Mouse (Mus musculus) myocyte (in vitro differentiated cells): Measurements from ENCODE around the gene Hcrtr2. TPM values are rescaled to one million over a fixed set of nuclear protein-coding genes. Genes with fewer than 3 reads are reported as not detected.

Experiments used
- H3K27me3 ChIP-seq: one replicate; pipeline ENCODE4 v1.6.1; 2011; ENCODE audit not compliant: control insufficient read depth, insufficient read depth, insufficient read length
- H3K36me3 ChIP-seq: one replicate; pipeline ENCODE4 v1.6.1; 2011; ENCODE audit not compliant: control insufficient read depth, insufficient read depth
- H3K4me2 ChIP-seq: one replicate; pipeline ENCODE4 v1.6.1; 2011; ENCODE audit warnings: low read depth, control low read depth
- H3K4me3 ChIP-seq: one replicate; pipeline ENCODE4 v1.5.1; 2011; ENCODE audit warnings: mild to moderate bottlenecking, control low read depth, moderate library complexity
- H3K79me2 ChIP-seq: one replicate; pipeline ENCODE4 v1.6.1; 2011; ENCODE audit not compliant: control insufficient read depth, insufficient read depth
- H3ac ChIP-seq: one replicate; pipeline ENCODE4 v1.6.1; 2011; ENCODE audit not compliant: control insufficient read depth, insufficient read length
- CEBPB ChIP-seq: IDR thresholded peaks from 2 replicates; pipeline ENCODE4 v1.6.1; 2011; ENCODE audit warnings: mild to moderate bottlenecking, moderate library complexity; ENCODE audit not compliant: poor library complexity, insufficient read depth, severe bottlenecking
- E2F4 ChIP-seq: IDR thresholded peaks from one replicate; pipeline ENCODE4 v1.6.1; 2011; ENCODE audit warnings: mild to moderate bottlenecking, control low read depth, moderate library complexity; ENCODE audit not compliant: insufficient read depth
- MAX ChIP-seq: IDR thresholded peaks from one replicate; pipeline ENCODE4 v1.6.1; 2011; ENCODE audit warnings: low read depth, mild to moderate bottlenecking, control low read depth
- MYOD1 ChIP-seq, 3 experiments: IDR thresholded peaks; one replicate each; pipeline ENCODE4 v1.6.1; 2011; ENCODE audit warnings: control low read depth in 2 of 3, low read depth in 2 of 3, mild to moderate bottlenecking in 2 of 3, moderate library complexity in 1 of 3; ENCODE audit not compliant: insufficient read length in 2 of 3, control insufficient read depth in 1 of 3
- MYOG ChIP-seq, 3 experiments: IDR thresholded peaks; one replicate each; pipeline ENCODE4 v1.6.1; 2011; ENCODE audit warnings: control low read depth in 2 of 3, low read depth in 2 of 3, mild to moderate bottlenecking in 2 of 3; ENCODE audit not compliant: insufficient read length in 2 of 3, control insufficient read depth in 1 of 3, insufficient read depth in 1 of 3
- POLR2A ChIP-seq: IDR thresholded peaks from one replicate; pipeline ENCODE4 v1.6.1; 2011; ENCODE audit warnings: low read depth, mild to moderate bottlenecking, control low read depth, moderate library complexity; ENCODE audit not compliant: insufficient read length
- POLR2AphosphoS2 ChIP-seq: IDR thresholded peaks from one replicate; pipeline ENCODE4 v1.6.1; 2011; ENCODE audit warnings: low read depth, control low read depth; ENCODE audit not compliant: insufficient read length
- REST ChIP-seq: IDR thresholded peaks from one replicate; pipeline ENCODE4 v1.6.1; 2011; ENCODE audit warnings: mild to moderate bottlenecking, control low read depth, moderate library complexity; ENCODE audit not compliant: insufficient read depth, insufficient read length
- SRF ChIP-seq: IDR thresholded peaks from one replicate; pipeline ENCODE4 v1.6.1; 2011; ENCODE audit warnings: low read depth; ENCODE audit not compliant: control insufficient read depth, insufficient read length
- TCF12 ChIP-seq: IDR thresholded peaks from one replicate; pipeline ENCODE4 v1.6.1; 2011; ENCODE audit warnings: mild to moderate bottlenecking, control low read depth; ENCODE audit not compliant: poor library complexity, insufficient read depth, severe bottlenecking
- TCF3 ChIP-seq: IDR thresholded peaks from one replicate; pipeline ENCODE4 v1.6.1; 2011; ENCODE audit warnings: low read depth, control low read depth; ENCODE audit not compliant: insufficient read length
- USF1 ChIP-seq: IDR thresholded peaks from one replicate; pipeline ENCODE4 v1.6.1; 2011; ENCODE audit warnings: low read depth, mild to moderate bottlenecking, control low read depth, moderate library complexity
- polyA plus RNA-seq: library from polyadenylated mRNA; unstranded; fragments of >200 nt; fragmentation: generic; extraction: Trizol; gene quantifications from one replicate; pipeline ENCODE4 v1.2.1, GENCODE M21; 2012; ENCODE audit warnings: missing spikeins

Hcrtr2 gene
- polyA plus RNA-seq, 1 experiment: not detected

DNA sequence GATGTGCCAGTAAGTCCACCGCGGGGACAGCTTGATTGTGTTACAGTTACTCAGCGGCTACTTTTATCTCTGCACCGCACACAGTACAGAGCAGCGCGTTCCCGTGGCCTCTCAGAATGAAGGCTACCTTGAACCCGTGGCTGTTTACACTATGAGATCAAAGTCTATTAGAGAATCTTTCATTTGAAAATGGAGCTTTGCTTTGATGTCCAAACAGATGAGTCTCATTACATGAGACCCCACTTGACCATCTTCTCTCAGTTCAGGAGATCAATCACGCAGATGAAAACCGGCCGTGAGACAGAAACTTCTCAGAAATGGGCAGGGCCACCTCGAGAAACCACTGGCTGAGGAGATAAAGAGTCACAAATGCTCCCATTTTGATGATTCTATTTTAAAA, 86.4 kb downstream of the Hcrtr2 start:
- TF ChIP-seq TCF3 (no peak), MYOD1 (IDR thresholded peaks at IDR 0.05; ENCODE audit: control insufficient read depth in 1 of 3, insufficient read length in 2 of 3, low read depth in 2 of 3) (no peak), REST (no peak), POLR2AphosphoS2 (no peak), MYOG (IDR thresholded peaks at IDR 0.05; ENCODE audit: control insufficient read depth in 1 of 3, insufficient read depth in 1 of 3, insufficient read length in 2 of 3, low read depth in 2 of 3) (no peak), E2F4 (no peak), POLR2A (no peak), TCF12 (no peak), MAX (no peak), SRF (no peak)
- no peak overlapping the region for H3ac ChIP-seq
- H3K27me3 ChIP-seq: no peaks in the 10 kb centered on the region
- H3K79me2 ChIP-seq: no peaks in the 10 kb centered on the region
- no peak overlapping the region for H3K4me2 ChIP-seq
- no peak overlapping the region for H3K4me3 ChIP-seq
- H3K36me3 ChIP-seq: no peaks in the 10 kb centered on the region

DNA sequence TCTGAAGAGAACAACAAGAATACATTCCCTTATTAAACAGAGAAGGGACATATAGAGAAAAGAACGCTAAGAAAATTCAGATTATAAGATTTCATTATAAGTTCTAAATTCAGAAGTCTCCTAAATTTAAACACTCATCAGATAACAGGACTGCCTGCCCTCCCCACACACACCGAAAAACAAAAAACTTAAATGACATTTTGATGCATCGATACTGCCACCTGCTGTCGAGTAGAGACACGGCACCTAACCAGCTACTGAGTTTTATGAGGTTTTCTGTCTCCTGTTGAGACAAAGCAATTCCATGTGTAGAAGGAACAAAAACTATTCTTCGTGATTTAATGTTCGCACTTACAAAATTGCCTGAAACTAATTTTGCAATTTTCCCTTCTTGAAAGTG, 87.0 kb downstream of the Hcrtr2 start:
- H3K27me3 ChIP-seq: no peaks in the 10 kb centered on the region
- no peak overlapping the region for H3K4me3 ChIP-seq
- no peaks in the 10 kb centered on the region for H3K36me3 ChIP-seq
- H3K4me2 ChIP-seq: peak overlapping the region; percentile 71
- H3ac ChIP-seq: no peak overlapping the region
- no peaks in the 10 kb centered on the region for H3K79me2 ChIP-seq
- TF ChIP-seq MAX (no peak), E2F4 (no peak), POLR2A (no peak), TCF12 (no peak), USF1 (no peak), CEBPB (no peak), MYOG (IDR thresholded peaks at IDR 0.05; ENCODE audit: control insufficient read depth in 1 of 3, insufficient read depth in 1 of 3, insufficient read length in 2 of 3, low read depth in 2 of 3) (no peak), TCF3 (no peak), SRF (no peak), MYOD1 (IDR thresholded peaks at IDR 0.05; ENCODE audit: control insufficient read depth in 1 of 3, insufficient read length in 2 of 3, low read depth in 2 of 3) (no peak), POLR2AphosphoS2 (no peak), REST (no peak)

DNA sequence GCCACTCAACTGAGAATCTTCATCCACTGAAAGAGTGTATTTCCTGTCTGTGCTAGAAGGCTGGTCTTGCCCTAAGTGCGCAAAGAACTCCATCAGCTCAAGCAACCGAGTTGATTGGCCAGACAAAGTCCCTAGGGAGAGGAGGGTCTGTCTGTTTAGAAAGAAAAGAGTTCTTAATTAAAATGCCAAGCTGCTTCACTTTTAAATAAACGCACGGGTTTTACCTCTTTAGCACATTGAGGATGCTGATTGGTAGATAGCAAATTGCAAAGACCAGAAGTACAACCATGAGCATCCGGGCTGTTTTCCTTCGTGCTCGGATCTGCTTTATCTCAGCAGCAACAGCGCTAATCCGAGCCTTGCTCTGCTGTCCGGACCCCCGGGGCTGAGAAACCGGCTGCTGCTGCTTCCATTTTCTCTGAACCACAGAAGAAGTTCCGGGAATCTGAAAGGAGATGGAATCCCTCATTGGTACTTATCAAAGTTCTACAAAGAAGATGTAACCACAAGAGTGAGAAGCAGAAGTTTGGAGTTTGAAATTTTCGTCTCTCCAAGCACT, 87.6 kb downstream of the Hcrtr2 start:
- Histone ChIP-seq H3K4me3 (no peak overlapping the region), H3K36me3 (no peaks in the 10 kb centered on the region), H3K27me3 (no peaks in the 10 kb centered on the region), H3K79me2 (no peaks in the 10 kb centered on the region), H3ac (no peak overlapping the region), H3K4me2 (peak overlapping the region; percentile 71)
- no peak for TF ChIP-seq USF1
- no peak for TF ChIP-seq POLR2AphosphoS2
- no peak for TF ChIP-seq REST
- TF ChIP-seq CEBPB: no peak
- no peak for TF ChIP-seq MYOD1 (IDR thresholded peaks at IDR 0.05; ENCODE audit: control insufficient read depth in 1 of 3, insufficient read length in 2 of 3, low read depth in 2 of 3)

DNA sequence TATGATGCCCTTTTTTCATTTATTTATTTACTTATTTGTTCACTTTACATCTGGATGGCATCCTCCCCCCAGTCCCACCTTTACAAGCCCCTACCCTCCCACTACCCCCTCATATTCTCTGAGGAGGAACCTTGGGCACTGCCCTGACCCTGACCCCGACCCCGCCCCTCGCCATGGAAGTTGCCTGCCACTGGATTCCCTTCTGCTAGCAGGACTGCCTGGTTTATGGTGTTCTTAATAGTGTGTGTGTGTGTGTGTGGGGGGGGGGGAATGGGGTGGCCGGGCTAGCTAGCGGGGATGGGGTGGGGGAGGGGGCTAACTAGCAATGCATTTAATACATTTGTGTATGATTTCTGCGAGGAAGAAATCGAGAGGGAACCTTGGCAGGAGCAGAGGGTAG, 88.8 kb downstream of the Hcrtr2 start:
- no peak overlapping the region for H3K4me3 ChIP-seq
- H3K36me3 ChIP-seq: no peaks in the 10 kb centered on the region
- no peaks in the 10 kb centered on the region for H3K27me3 ChIP-seq
- TF ChIP-seq MYOG (IDR thresholded peaks at IDR 0.05; ENCODE audit: control insufficient read depth in 1 of 3, insufficient read depth in 1 of 3, insufficient read length in 2 of 3, low read depth in 2 of 3) (no peak), TCF12 (no peak), MYOD1 (IDR thresholded peaks at IDR 0.05; ENCODE audit: control insufficient read depth in 1 of 3, insufficient read length in 2 of 3, low read depth in 2 of 3) (no peak), SRF (no peak), POLR2AphosphoS2 (no peak), TCF3 (no peak)
- no peak overlapping the region for H3K4me2 ChIP-seq
- H3K79me2 ChIP-seq: no peaks in the 10 kb centered on the region
- H3ac ChIP-seq: no peak overlapping the region

DNA sequence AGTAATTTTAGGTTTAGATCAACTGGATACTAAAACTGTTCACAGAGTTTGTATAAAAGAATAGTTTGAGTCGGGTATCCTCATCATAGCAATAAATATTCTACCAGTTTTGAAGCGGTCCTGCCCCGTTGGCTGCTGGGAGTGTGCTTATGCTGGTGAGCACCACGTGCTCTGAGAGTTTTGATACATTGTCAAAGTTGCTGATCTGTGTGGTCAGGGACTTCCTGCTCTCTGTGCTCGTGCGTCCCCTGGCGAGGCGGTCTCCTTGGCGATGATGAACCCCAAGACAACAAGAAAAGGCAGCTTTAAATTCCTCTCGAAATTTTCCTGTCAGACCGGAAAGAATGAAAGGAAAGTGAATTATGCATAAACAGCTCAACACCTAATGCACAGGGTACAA, 93.3 kb downstream of the Hcrtr2 start:
- no peak overlapping the region for H3ac ChIP-seq
- H3K27me3 ChIP-seq: no peaks in the 10 kb centered on the region
- no peak overlapping the region for H3K4me2 ChIP-seq
- H3K79me2 ChIP-seq: no peaks in the 10 kb centered on the region
- no peak overlapping the region for H3K4me3 ChIP-seq
- no peaks in the 10 kb centered on the region for H3K36me3 ChIP-seq
- no peak for TF ChIP-seq TCF3
- TF ChIP-seq SRF: no peak
